ENCODE assay signal across 26 mouse cellular contexts in genomic region chr10:13162031-13162430, GRCm38 (mm10). TPM values are rescaled to one million over a fixed set of nuclear protein-coding genes. Genes with fewer than 3 reads are reported as not detected.
DNase-seq lines count a peak whose midpoint lies in the region; ATAC-seq and TF ChIP-seq lines count a peak whose summit lies in the region.
"Had no signal": no experiment of that assay in that cellular context is flagged by ENCODE, and none has a peak within 500 bp of the region (broad histone marks: within the 10 kb centered on the region; RNA-seq: fewer than 3 reads in every experiment).

No protein-coding gene starts in this region.

- ATAC-seq in heart, embryonic 14.5 days (ENCODE audit: insufficient number of reproducible peaks, insufficient read depth, low FRiP score, low read depth) = no peak
- ATAC-seq in liver, embryonic 14.5 days (ENCODE audit: insufficient read depth) = no peak
- no peak for ATAC-seq in liver, postnatal 0 days
- peak; percentile 46; the same call in 1 of the 2 replicates for ATAC-seq in megakaryocyte progenitor cell, adult 5-6 weeks (replicated peaks; ENCODE audit: poor library complexity)
- ATAC-seq in forebrain, embryonic 16.5 days = no peak
- ATAC-seq: forebrain, embryonic 14.5 days; hindbrain, embryonic 16.5 days; inflammation-experienced regulatory T-cells, adult 6 months had no signal

- no peak for DNase-seq in heart, adult 11 months
- DNase-seq in liver, embryonic 14.5 days (ENCODE audit: low read depth in 3 of 3, low spot score in 3 of 3) = no peak
- DNase-seq in liver, postnatal 0 days = no peak
- DNase-seq: adrenal gland, adult 8-10 months; adrenal gland, postnatal 36 days; cerebellum, adult 11 months; cerebellum, adult 8-10 months; cerebellum, postnatal 14 days; embryo, embryonic 11 days; heart, postnatal 36 days; kidney, adult 18-20 months had no signal

- no peaks in the 10 kb centered on the region for H3K36me3 ChIP-seq in heart, embryonic 14.5 days (ENCODE audit: control insufficient read depth, insufficient read depth, low read length)
- H3K36me3 ChIP-seq in liver, embryonic 14.5 days (replicated peaks; ENCODE audit: control insufficient read depth, insufficient read depth, low read depth) = no peaks in the 10 kb centered on the region
- no peaks in the 10 kb centered on the region for H3K36me3 ChIP-seq in liver, postnatal 0 days (replicated peaks; ENCODE audit: insufficient read depth, low read length)
- H3K36me3 ChIP-seq in forebrain, embryonic 16.5 days (ENCODE audit: control insufficient read depth, insufficient read depth) = no peaks in the 10 kb centered on the region
- H3K36me3 ChIP-seq: embryonic facial prominence, embryonic 15.5 days; forebrain, embryonic 10.5 days; hindbrain, embryonic 12.5 days had no signal

- no peak overlapping the region for H3K4me3 ChIP-seq in heart, embryonic 14.5 days (ENCODE audit: control insufficient read depth in 1 of 2, insufficient read depth in 1 of 2, low read depth in 1 of 2, low read length in 2 of 2)
- no peak overlapping the region for H3K4me3 ChIP-seq in liver, embryonic 14.5 days (ENCODE audit: insufficient read depth in 1 of 2, low read depth in 2 of 2, low read length in 2 of 2)
- no peak overlapping the region for H3K4me3 ChIP-seq in liver, postnatal 0 days (ENCODE audit: low read depth, low read length)
- no peak overlapping the region for H3K4me3 ChIP-seq in forebrain, embryonic 16.5 days (replicated peaks; ENCODE audit: low read length)
- H3K4me3 ChIP-seq: embryonic facial prominence, embryonic 15.5 days; erythroblast, embryonic 14.5 days; forebrain, embryonic 10.5 days; hindbrain, embryonic 12.5 days had no signal

- peaks cover 5 to 14% of the 10 kb centered on the region in 2 experiments for H3K4me1 ChIP-seq in heart, embryonic 14.5 days (ENCODE audit: control insufficient read depth in 2 of 2, insufficient read depth in 2 of 2, low read length in 2 of 2)
- no peaks in the 10 kb centered on the region for H3K4me1 ChIP-seq in liver, embryonic 14.5 days (replicated peaks; ENCODE audit: control insufficient read depth in 2 of 2, insufficient read depth in 2 of 2, low read length in 1 of 2)
- no peaks in the 10 kb centered on the region for H3K4me1 ChIP-seq in liver, postnatal 0 days (ENCODE audit: insufficient read depth)
- no peaks in the 10 kb centered on the region for H3K4me1 ChIP-seq in forebrain, embryonic 16.5 days (replicated peaks; ENCODE audit: control insufficient read depth, insufficient read depth, low read length)
- H3K4me1 ChIP-seq: embryonic facial prominence, embryonic 15.5 days; forebrain, embryonic 10.5 days; hindbrain, embryonic 12.5 days had no signal

- peak overlapping the region; percentile 27; the same call in 1 of the 2 replicates for H3K4me2 ChIP-seq in heart, embryonic 14.5 days (ENCODE audit: low read length)
- H3K4me2 ChIP-seq in liver, embryonic 14.5 days (ENCODE audit: low read depth) = no peak overlapping the region
- H3K4me2 ChIP-seq in liver, postnatal 0 days (ENCODE audit: low read depth, low read length) = no peak overlapping the region
- H3K4me2 ChIP-seq in forebrain, embryonic 16.5 days (ENCODE audit: low read length) = no peak overlapping the region
- H3K4me2 ChIP-seq: embryonic facial prominence, embryonic 15.5 days; hindbrain, embryonic 12.5 days had no signal

- no peak for TF ChIP-seq CTCF in liver, embryonic 14.5 days (IDR thresholded peaks at IDR 0.05; ENCODE audit: low read depth)
- TF ChIP-seq CTCF in liver, postnatal 0 days (IDR thresholded peaks at IDR 0.05; ENCODE audit: low read depth) = no peak

- TF ChIP-seq EP300 in liver, embryonic 14.5 days (IDR thresholded peaks at IDR 0.05; ENCODE audit: low read depth) = peak; percentile 39; the same call in 1 of the 2 replicates
- TF ChIP-seq EP300 in liver, postnatal 0 days (IDR thresholded peaks at IDR 0.05; ENCODE audit: low read depth) = no peak

- no peaks in the 10 kb centered on the region for H3K27me3 ChIP-seq in heart, embryonic 14.5 days (ENCODE audit: control insufficient read depth, insufficient read depth, low read length)
- no peaks in the 10 kb centered on the region for H3K27me3 ChIP-seq in liver, embryonic 14.5 days (ENCODE audit: control insufficient read depth, insufficient read depth, low read length)
- no peaks in the 10 kb centered on the region for H3K27me3 ChIP-seq in liver, postnatal 0 days (ENCODE audit: insufficient read depth, low read length)
- no peaks in the 10 kb centered on the region for H3K27me3 ChIP-seq in forebrain, embryonic 16.5 days (replicated peaks; ENCODE audit: control insufficient read depth, insufficient read depth, low read length)
- H3K27me3 ChIP-seq: embryonic facial prominence, embryonic 15.5 days; hindbrain, embryonic 12.5 days had no signal

- H3K9ac ChIP-seq in heart, embryonic 14.5 days (ENCODE audit: low read length) = no peak overlapping the region
- H3K9ac ChIP-seq in liver, embryonic 14.5 days (replicated peaks) = no peak overlapping the region
- H3K9ac ChIP-seq in liver, postnatal 0 days (replicated peaks) = no peak overlapping the region
- H3K9ac ChIP-seq in forebrain, embryonic 16.5 days (replicated peaks; ENCODE audit: low read depth, low read length) = no peak overlapping the region
- H3K9ac ChIP-seq: embryonic facial prominence, embryonic 15.5 days; hindbrain, embryonic 12.5 days had no signal

- H3K9me3 ChIP-seq in heart, embryonic 14.5 days (ENCODE audit: control insufficient read depth, low read length) = 0 out of 2 replicates have a peak, but pooled peaks cover 5% of the 10 kb centered on the region
- H3K9me3 ChIP-seq in liver, embryonic 14.5 days (ENCODE audit: control insufficient read depth, low read length) = no peaks in the 10 kb centered on the region
- no peaks in the 10 kb centered on the region for H3K9me3 ChIP-seq in liver, postnatal 0 days (ENCODE audit: low read length)
- H3K9me3 ChIP-seq in forebrain, embryonic 16.5 days (ENCODE audit: control insufficient read depth, low read length) = peaks cover 3% of the 10 kb centered on the region; the same call in 1 of the 2 replicates

- H3K27ac ChIP-seq in heart, embryonic 14.5 days (replicated peaks in 1 of 2; ENCODE audit: control insufficient read depth in 1 of 2, insufficient read depth in 1 of 2, low read depth in 2 of 2, low read length in 2 of 2) = no peak overlapping the region; a peak in 1 of 4 replicates
- H3K27ac ChIP-seq in liver, embryonic 14.5 days = no peak overlapping the region
- H3K27ac ChIP-seq in liver, postnatal 0 days (ENCODE audit: low read depth) = no peak overlapping the region
- H3K27ac ChIP-seq in forebrain, embryonic 16.5 days (ENCODE audit: low read length) = no peak overlapping the region
- H3K27ac ChIP-seq: embryonic facial prominence, embryonic 15.5 days; forebrain, embryonic 10.5 days; hindbrain, embryonic 12.5 days had no signal

- WGBS in heart, embryonic 14.5 days = 14% methylated on average over 4 of the region's 4 CpGs
- 30% methylated on average over 4 of the region's 4 CpGs for WGBS in liver, embryonic 14.5 days (ENCODE audit: insufficient replicate concordance)
- 45% methylated on average over 4 of the region's 4 CpGs for WGBS in liver, postnatal 0 days (ENCODE audit: insufficient replicate concordance)
- WGBS in forebrain, embryonic 16.5 days = 88% methylated on average over 4 of the region's 4 CpGs

RNA-seq across cellular contexts. Expression of gene Zc2hc1b, which starts 15.8 kb away (rescaled TPM):
- not detected in 2 replicates for polyA plus RNA-seq in heart, embryonic 14.5 days (2014; fragmentation: Nextera tagmentation; extraction: Ambion mirVana)
- polyA plus RNA-seq in liver, embryonic 14.5 days (2012; rRNA removed) = not detected in 2 replicates
- not detected in 2 replicates for polyA plus RNA-seq in liver, embryonic 14.5 days (2014; fragmentation: Nextera tagmentation; extraction: Ambion mirVana)
- polyA plus RNA-seq in liver, postnatal 0 days (2015; fragmentation: Nextera tagmentation; extraction: Ambion mirVana) = not detected in 2 replicates
- total RNA-seq in megakaryocyte progenitor cell, adult 5-6 weeks (2015) = not detected in 2 replicates
- not detected in 2 replicates for total RNA-seq in megakaryocyte progenitor cell, adult 5-6 weeks (2017)
- not detected in 2 replicates for polyA plus RNA-seq in forebrain, embryonic 16.5 days (2015; fragmentation: Nextera tagmentation; extraction: Ambion mirVana)
- total RNA-seq: adrenal gland, adult 8-10 months; adrenal gland, postnatal 36 days; common myeloid progenitor, adult 5-6 weeks; ES-E14; gastrocnemius, adult 8-10 months; gastrocnemius, postnatal 4 days; heart, postnatal 36 days had no signal
- polyA plus RNA-seq: embryonic facial prominence, embryonic 11.5 days; embryonic facial prominence, embryonic 15.5 days; erythroblast, embryonic 14.5 days; forebrain, embryonic 10.5 days; forebrain, embryonic 14.5 days; hindbrain, embryonic 12.5 days; hindbrain, embryonic 16.5 days; inflammation-experienced regulatory T-cells, adult 6 months had no signal

RNA-seq across cellular contexts. Expression of gene Ltv1, which starts 30.9 kb away (rescaled TPM):
- polyA plus RNA-seq in heart, embryonic 14.5 days (2014; fragmentation: Nextera tagmentation; extraction: Ambion mirVana) = 46.8 and 48.8 TPM in 2 replicates
- 12.8 and 18.5 TPM in 2 replicates for polyA plus RNA-seq in liver, embryonic 14.5 days (2012; rRNA removed)
- 29.6 and 32.6 TPM in 2 replicates for polyA plus RNA-seq in liver, embryonic 14.5 days (2014; fragmentation: Nextera tagmentation; extraction: Ambion mirVana)
- 22.9 and 23.6 TPM in 2 replicates for polyA plus RNA-seq in liver, postnatal 0 days (2015; fragmentation: Nextera tagmentation; extraction: Ambion mirVana)
- 91.4 and 91.6 TPM in 2 replicates for total RNA-seq in megakaryocyte progenitor cell, adult 5-6 weeks (2015)
- total RNA-seq in megakaryocyte progenitor cell, adult 5-6 weeks (2017) = 68.6 and 69.3 TPM in 2 replicates
- polyA plus RNA-seq in forebrain, embryonic 16.5 days (2015; fragmentation: Nextera tagmentation; extraction: Ambion mirVana) = 30.5 and 40.3 TPM in 2 replicates
